9 mouse cellular contexts compared by ENCODE assay signal in genomic region chr17:5987271-5988056, GRCm38 (mm10). TPM values are rescaled to one million over a fixed set of nuclear protein-coding genes. Genes with fewer than 3 reads are reported as not detected.
DNase-seq lines count a peak whose midpoint lies in the region; ATAC-seq and TF ChIP-seq lines count a peak whose summit lies in the region.
"Had no signal": no experiment of that assay in that cellular context is flagged by ENCODE, and none has a peak within 500 bp of the region (broad histone marks: within the 10 kb centered on the region; RNA-seq: fewer than 3 reads in every experiment).

No protein-coding gene starts in this region.

- TF ChIP-seq CTCF in stomach, postnatal 0 days (IDR thresholded peaks at IDR 0.05; ENCODE audit: low read depth), result no peak

- 41% methylated on average over 11 of the region's 11 CpGs for WGBS in hindbrain, embryonic 12.5 days
- 47% methylated on average over 11 of the region's 11 CpGs for WGBS in hindbrain, embryonic 13.5 days
- 47% methylated on average over 11 of the region's 11 CpGs for WGBS in midbrain, embryonic 11.5 days
- WGBS in midbrain, embryonic 13.5 days, result 48% methylated on average over 11 of the region's 11 CpGs
- WGBS in embryonic facial prominence, embryonic 11.5 days, result 31% methylated on average over 11 of the region's 11 CpGs
- 55% methylated on average over 11 of the region's 11 CpGs for WGBS in stomach, postnatal 0 days

- no peaks in the 10 kb centered on the region for H3K9me3 ChIP-seq in hindbrain, embryonic 12.5 days (replicated peaks)
- H3K9me3 ChIP-seq in hindbrain, embryonic 13.5 days, result no peaks in the 10 kb centered on the region
- no peaks in the 10 kb centered on the region for H3K9me3 ChIP-seq in midbrain, embryonic 11.5 days (ENCODE audit: control insufficient read depth, low read length)
- H3K9me3 ChIP-seq in midbrain, embryonic 13.5 days, result no peaks in the 10 kb centered on the region
- H3K9me3 ChIP-seq in embryonic facial prominence, embryonic 11.5 days (replicated peaks; ENCODE audit: control insufficient read depth, low read length), result no peaks in the 10 kb centered on the region
- no peaks in the 10 kb centered on the region for H3K9me3 ChIP-seq in stomach, postnatal 0 days (ENCODE audit: control insufficient read depth, low read length)

- 0 out of 2 replicates have a peak overlapping the region, but pooled peaks have one; percentile 48 for H3K27ac ChIP-seq in hindbrain, embryonic 12.5 days
- H3K27ac ChIP-seq in hindbrain, embryonic 13.5 days, result no peak overlapping the region
- no peak overlapping the region for H3K27ac ChIP-seq in midbrain, embryonic 11.5 days (ENCODE audit: low read depth, low read length)
- H3K27ac ChIP-seq in midbrain, embryonic 13.5 days, result no peak overlapping the region
- no peak overlapping the region for H3K27ac ChIP-seq in embryonic facial prominence, embryonic 11.5 days (replicated peaks; ENCODE audit: low read depth, low read length)
- H3K27ac ChIP-seq in stomach, postnatal 0 days (replicated peaks), result no peak overlapping the region

- no peak overlapping the region for H3K4me3 ChIP-seq in hindbrain, embryonic 12.5 days
- no peak overlapping the region for H3K4me3 ChIP-seq in hindbrain, embryonic 13.5 days
- no peak overlapping the region for H3K4me3 ChIP-seq in midbrain, embryonic 11.5 days (ENCODE audit: low read depth, low read length)
- H3K4me3 ChIP-seq in midbrain, embryonic 13.5 days (replicated peaks), result no peak overlapping the region
- H3K4me3 ChIP-seq in embryonic facial prominence, embryonic 11.5 days (ENCODE audit: low read depth, low read length), result no peak overlapping the region
- H3K4me3 ChIP-seq in stomach, postnatal 0 days (ENCODE audit: low read depth, low read length), result no peak overlapping the region

- no peak for ATAC-seq in hindbrain, embryonic 12.5 days (ENCODE audit: low FRiP score)
- ATAC-seq in hindbrain, embryonic 13.5 days (ENCODE audit: low FRiP score), result no peak
- ATAC-seq in midbrain, embryonic 11.5 days (ENCODE audit: low FRiP score), result no peak
- ATAC-seq in midbrain, embryonic 13.5 days, result no peak
- ATAC-seq in embryonic facial prominence, embryonic 11.5 days (replicated peaks; ENCODE audit: insufficient number of reproducible peaks, low FRiP score, low TSS enrichment, low read depth), result no peak
- peak; percentile 34; the same call in 1 of the 2 replicates for ATAC-seq in stomach, postnatal 0 days (ENCODE audit: low FRiP score, low TSS enrichment)

- H3K27me3 ChIP-seq in hindbrain, embryonic 12.5 days, result no peaks in the 10 kb centered on the region; the same call in 1 of the 2 replicates
- no peaks in the 10 kb centered on the region for H3K27me3 ChIP-seq in hindbrain, embryonic 13.5 days
- H3K27me3 ChIP-seq in midbrain, embryonic 11.5 days (ENCODE audit: control insufficient read depth, insufficient read depth, low read length), result no peaks in the 10 kb centered on the region
- no peaks in the 10 kb centered on the region for H3K27me3 ChIP-seq in midbrain, embryonic 13.5 days
- H3K27me3 ChIP-seq in embryonic facial prominence, embryonic 11.5 days (ENCODE audit: control insufficient read depth, insufficient read depth, low read length), result no peaks in the 10 kb centered on the region
- H3K27me3 ChIP-seq in stomach, postnatal 0 days (ENCODE audit: control insufficient read depth, insufficient read depth, low read length), result no peaks in the 10 kb centered on the region

- H3K9ac ChIP-seq in hindbrain, embryonic 12.5 days, result no peak overlapping the region
- no peak overlapping the region for H3K9ac ChIP-seq in hindbrain, embryonic 13.5 days
- no peak overlapping the region for H3K9ac ChIP-seq in midbrain, embryonic 11.5 days (ENCODE audit: low read length)
- no peak overlapping the region for H3K9ac ChIP-seq in midbrain, embryonic 13.5 days (replicated peaks)
- H3K9ac ChIP-seq in embryonic facial prominence, embryonic 11.5 days (replicated peaks; ENCODE audit: low read length), result no peak overlapping the region
- no peak overlapping the region for H3K9ac ChIP-seq in stomach, postnatal 0 days (ENCODE audit: low read length)

- H3K4me1 ChIP-seq in hindbrain, embryonic 12.5 days, result peaks cover 19% of the 10 kb centered on the region
- H3K4me1 ChIP-seq in hindbrain, embryonic 13.5 days (replicated peaks), result peaks cover 22% of the 10 kb centered on the region
- H3K4me1 ChIP-seq in midbrain, embryonic 11.5 days (ENCODE audit: control insufficient read depth, insufficient read depth, low read length), result peaks cover 9% of the 10 kb centered on the region
- H3K4me1 ChIP-seq in midbrain, embryonic 13.5 days (replicated peaks), result peaks cover 14% of the 10 kb centered on the region
- H3K4me1 ChIP-seq in embryonic facial prominence, embryonic 11.5 days (ENCODE audit: control insufficient read depth, insufficient read depth, low read length), result peaks cover 8% of the 10 kb centered on the region
- H3K4me1 ChIP-seq in stomach, postnatal 0 days (replicated peaks; ENCODE audit: control insufficient read depth, insufficient read depth), result no peaks in the 10 kb centered on the region

- no peaks in the 10 kb centered on the region for H3K36me3 ChIP-seq in hindbrain, embryonic 12.5 days
- no peaks in the 10 kb centered on the region for H3K36me3 ChIP-seq in hindbrain, embryonic 13.5 days
- H3K36me3 ChIP-seq in midbrain, embryonic 11.5 days (ENCODE audit: control insufficient read depth, insufficient read depth, low read length), result no peaks in the 10 kb centered on the region
- H3K36me3 ChIP-seq in midbrain, embryonic 13.5 days, result no peaks in the 10 kb centered on the region
- H3K36me3 ChIP-seq in embryonic facial prominence, embryonic 11.5 days (replicated peaks; ENCODE audit: control insufficient read depth, insufficient read depth, low read depth, low read length), result no peaks in the 10 kb centered on the region
- H3K36me3 ChIP-seq in stomach, postnatal 0 days (ENCODE audit: control insufficient read depth, insufficient read depth, low read length), result 0 out of 2 replicates have a peak, but pooled peaks cover 4% of the 10 kb centered on the region

- peak; percentile 82 for DNase-seq in midbrain, embryonic 11.5 days (ENCODE audit: low spot score, missing footprints)
- peak; percentile 27 for DNase-seq in embryonic facial prominence, embryonic 11.5 days (ENCODE audit: low spot score)
- no peak for DNase-seq in stomach, postnatal 0 days (ENCODE audit: low spot score)
- no peak for DNase-seq in layer of hippocampus, adult 9-11 months
- DNase-seq: heart, postnatal 10 days; kidney, postnatal 14 days had no signal

- H3K4me2 ChIP-seq in hindbrain, embryonic 12.5 days (replicated peaks), result no peak overlapping the region; the same call in 1 of the 2 replicates
- H3K4me2 ChIP-seq in hindbrain, embryonic 13.5 days, result no peak overlapping the region
- H3K4me2 ChIP-seq in midbrain, embryonic 11.5 days, result no peak overlapping the region
- no peak overlapping the region for H3K4me2 ChIP-seq in midbrain, embryonic 13.5 days (replicated peaks)
- H3K4me2 ChIP-seq in embryonic facial prominence, embryonic 11.5 days (ENCODE audit: low read depth, low read length), result peak overlapping the region; percentile 29; the same call in 1 of the 2 replicates
- no peak overlapping the region for H3K4me2 ChIP-seq in stomach, postnatal 0 days (replicated peaks; ENCODE audit: low read depth)

- no peak for TF ChIP-seq EP300 in stomach, postnatal 0 days (optimal IDR thresholded peaks at IDR 0.05)

RNA-seq across cellular contexts. Expression of gene Synj2, which starts 46.4 kb away (rescaled TPM):
- 1.9 TPM in 2 replicates for polyA plus RNA-seq in hindbrain, embryonic 12.5 days (2016; fragmentation: Nextera tagmentation; extraction: Ambion mirVana)
- polyA plus RNA-seq in hindbrain, embryonic 13.5 days (2015; fragmentation: Nextera tagmentation; extraction: Ambion mirVana), result 0.74 and 1.1 TPM in 2 replicates
- 0.74 and 0.91 TPM in 2 replicates for polyA plus RNA-seq in midbrain, embryonic 11.5 days (2014; fragmentation: Nextera tagmentation; extraction: Ambion mirVana)
- 0.28 and 0.36 TPM in 2 replicates for polyA plus RNA-seq in midbrain, embryonic 13.5 days (2015; fragmentation: Nextera tagmentation; extraction: Ambion mirVana)
- polyA plus RNA-seq in embryonic facial prominence, embryonic 11.5 days (2014; fragmentation: Nextera tagmentation; extraction: Ambion mirVana), result 1.9 and 2.0 TPM in 2 replicates
- polyA plus RNA-seq in stomach, postnatal 0 days (2015; fragmentation: Nextera tagmentation; extraction: Ambion mirVana), result 3.2 and 3.3 TPM in 2 replicates

Comparison
In these comparisons a context has a peak if more than half of its experiments do, and no peak if none do; other contexts are left out.
1. DNase-seq: peak in midbrain, embryonic 11.5 days (single experiment) and embryonic facial prominence, embryonic 11.5 days (single experiment); none in stomach, postnatal 0 days (single experiment) and layer of hippocampus, adult 9-11 months (single experiment).